Mouse (Mus musculus) stomach, postnatal 0 days (tissue): ENCODE measurements around the gene Cfap97d1. TPM values are rescaled to one million over a fixed set of nuclear protein-coding genes. Genes with fewer than 3 reads are reported as not detected.
A peak's percentile ranks its signal among the peaks of the same experiment; 100 is the strongest.

ENCODE experiments used
- ATAC-seq: fragments of 200-750 bp; cut with Nextera tagmentation; 2 replicates; pipeline ENCODE4 v1.8.0; 2017; ENCODE audit not compliant: low FRiP score, low TSS enrichment
- DNase-seq: peaks from one replicate; pipeline ENCODE4 v3.0.0-alpha.2; 2016; ENCODE audit warnings: low spot score
- H3K27ac ChIP-seq: fragments of 300-500 bp; sonication (generic); replicated peaks from 2 replicates; pipeline ENCODE4 v1.5.1; 2014; ENCODE audit warnings: mild to moderate bottlenecking, control low read depth
- H3K27me3 ChIP-seq: fragments of 300-500 bp; sonication (generic); 2 replicates; pipeline ENCODE4 v1.6.1; 2014; ENCODE audit warnings: low read length; ENCODE audit not compliant: control insufficient read depth, insufficient read depth
- H3K36me3 ChIP-seq: fragments of 300-500 bp; sonication (generic); 2 replicates; pipeline ENCODE4 v1.6.1; 2014; ENCODE audit warnings: low read length, mixed read lengths; ENCODE audit not compliant: control insufficient read depth, insufficient read depth
- H3K4me1 ChIP-seq: fragments of 300-500 bp; sonication (generic); replicated peaks from 2 replicates; pipeline ENCODE4 v1.6.1; 2014; ENCODE audit warnings: antibody characterized with exemption; ENCODE audit not compliant: control insufficient read depth, insufficient read depth
- H3K4me2 ChIP-seq: fragments of 300-500 bp; sonication (generic); replicated peaks from 2 replicates; pipeline ENCODE4 v1.6.1; 2014; ENCODE audit warnings: low read depth, mild to moderate bottlenecking, control low read depth, moderate library complexity
- H3K4me3 ChIP-seq: fragments of 300-500 bp; sonication (generic); 2 replicates; pipeline ENCODE4 v1.5.1; 2014; ENCODE audit warnings: low read depth, low read length, control low read depth
- H3K9ac ChIP-seq: fragments of 300-500 bp; sonication (generic); 2 replicates; pipeline ENCODE4 v1.6.1; 2014; ENCODE audit warnings: mild to moderate bottlenecking, low read length, control low read depth, mixed read lengths
- H3K9me3 ChIP-seq: fragments of 300-500 bp; sonication (generic); 2 replicates; pipeline ENCODE4 v1.6.1; 2016; ENCODE audit warnings: low read length; ENCODE audit not compliant: control insufficient read depth
- CTCF ChIP-seq: IDR thresholded peaks from 2 replicates; pipeline ENCODE4 v1.5.1; 2016; ENCODE audit warnings: antibody characterized with exemption, low read depth, mild to moderate bottlenecking, moderate library complexity
- EP300 ChIP-seq: optimal IDR thresholded peaks from 2 replicates; pipeline ENCODE3; 2016; ENCODE audit warnings: antibody characterized with exemption
- WGBS: fragments of 180-500 bp; shearing (Covaris S2); extraction: QIAGEN DNeasy Blood & Tissue Kit; methylation state at CpG from one replicate; pipeline ENCODE4 v1.1.7; 2014; 5-methylcytosine and 5-hydroxymethylcytosine counted together
- polyA plus RNA-seq: library from polyadenylated mRNA; unstranded; fragments of >200 nt; fragmentation: Nextera tagmentation; extraction: Ambion mirVana; gene quantifications from 2 replicates; pipeline ENCODE4 v1.2.1, GENCODE M21; 2015

Gene Cfap97d1
- polyA plus RNA-seq, 1 experiment from 2014 or later: not detected

GRCm38 (mm10) chr11:101963473-101964291, 20.4 kb upstream of the Cfap97d1 start:
- peak overlapping the region; percentile 49 for H3K4me3 ChIP-seq
- DNase-seq (peak; percentile 59), ATAC-seq (peak; percentile 21; the same call in 1 of the 2 replicates)
- WGBS: under 1% methylated on average over 78 of the region's 78 CpGs
- no peak for TF ChIP-seq CTCF
- TF ChIP-seq EP300: no peak
- 0 out of 2 replicates have a peak, but pooled peaks cover 2% of the 10 kb centered on the region for H3K4me1 ChIP-seq
- peaks cover 19% of the 10 kb centered on the region; the same call in 1 of the 2 replicates for H3K27me3 ChIP-seq
- peak overlapping the region; percentile 43; the same call in 1 of the 2 replicates for H3K9ac ChIP-seq
- H3K27ac ChIP-seq: no peak overlapping the region
- no peaks in the 10 kb centered on the region for H3K36me3 ChIP-seq
- H3K4me2 ChIP-seq: peak overlapping the region; percentile 79
- H3K9me3 ChIP-seq: no peaks in the 10 kb centered on the region

GRCm38 (mm10) chr11:101964647-101965046, 19.4 kb upstream of the Cfap97d1 start:
- H3K4me3 ChIP-seq: no peak overlapping the region
- 16% methylated on average over 8 of the region's 8 CpGs for WGBS
- no peak overlapping the region for H3K4me2 ChIP-seq
- TF ChIP-seq CTCF (no peak), EP300 (no peak)
- no peak overlapping the region for H3K27ac ChIP-seq
- DNase-seq (no peak), ATAC-seq (no peak)
- 0 out of 2 replicates have a peak, but pooled peaks cover 2% of the 10 kb centered on the region for H3K4me1 ChIP-seq
- no peaks in the 10 kb centered on the region for H3K9me3 ChIP-seq
- H3K27me3 ChIP-seq: peaks cover 19% of the 10 kb centered on the region; the same call in 1 of the 2 replicates
- H3K36me3 ChIP-seq: no peaks in the 10 kb centered on the region
- H3K9ac ChIP-seq: no peak overlapping the region

GRCm38 (mm10) chr11:101965553-101965952, 18.5 kb upstream of the Cfap97d1 start:
- H3K9ac ChIP-seq: no peak overlapping the region
- H3K4me2 ChIP-seq: no peak overlapping the region

GRCm38 (mm10) chr11:101966965-101967614, 17.0 kb upstream of the Cfap97d1 start, which contains the start of gene Sost:
Gene Sost, minus strand, starts transcription at chr11:101967015.
- DNase-seq (no peak), ATAC-seq (no peak)
- no peak for TF ChIP-seq EP300
- no peak for TF ChIP-seq CTCF
- H3K4me3 ChIP-seq: no peak within 1 kb of the TSS
- no peak within 1 kb of the TSS for H3K4me2 ChIP-seq
- no peak within 1 kb of the TSS for H3K27ac ChIP-seq
- no peak within 1 kb of the TSS for H3K9ac ChIP-seq
- H3K4me1 ChIP-seq: 0 out of 2 replicates have a peak, but pooled peaks cover 2% of the 10 kb centered on the region
- WGBS: 36% methylated on average over 9 of the region's 10 CpGs
- no peaks in the 10 kb centered on the region for H3K9me3 ChIP-seq
- peaks cover 19% of the 10 kb centered on the region; the same call in 1 of the 2 replicates for H3K27me3 ChIP-seq
- no peaks in the 10 kb centered on the region for H3K36me3 ChIP-seq

More at GRCm38 (mm10) chr11:101965553-101965952, 18.5 kb upstream of the Cfap97d1 start:
- H3K4me1 ChIP-seq: 0 out of 2 replicates have a peak, but pooled peaks cover 2% of the 10 kb centered on the region
- H3K36me3 ChIP-seq: no peaks in the 10 kb centered on the region
- no peak for ATAC-seq
- no peak for DNase-seq
- 24% methylated on average over 2 of the region's 2 CpGs for WGBS
- no peak overlapping the region for H3K27ac ChIP-seq
- no peak for TF ChIP-seq CTCF
- no peak for TF ChIP-seq EP300
- H3K27me3 ChIP-seq: peaks cover 19% of the 10 kb centered on the region; the same call in 1 of the 2 replicates
- H3K9me3 ChIP-seq: no peaks in the 10 kb centered on the region
- no peak overlapping the region for H3K4me3 ChIP-seq

- Histone ChIP-seq H3K4me2 (no peak overlapping the region), H3K27ac (no peak overlapping the region), H3K36me3 (no peaks in the 10 kb centered on the region), H3K4me1 (0 out of 2 replicates have a peak, but pooled peaks cover 2% of the 10 kb centered on the region), H3K9me3 (no peaks in the 10 kb centered on the region), H3K4me3 (no peak overlapping the region), H3K9ac (no peak overlapping the region), H3K27me3 (peaks cover 19% of the 10 kb centered on the region; the same call in 1 of the 2 replicates)
- ATAC-seq (no peak), DNase-seq (no peak)
- 17% methylated on average over 7 of the region's 7 CpGs for WGBS
- TF ChIP-seq EP300 (no peak), CTCF (no peak)
Observed at GRCm38 (mm10) chr11:101968311-101968710, 15.8 kb upstream of the Cfap97d1 start.
